Mouse (Mus musculus): ENCODE results near the gene Jup. TPM values are rescaled to one million over a fixed set of nuclear protein-coding genes. Genes with fewer than 3 reads are reported as not detected.

Jup gene
- total RNA-seq (2014; fragmentation: Nextera tagmentation) (not detected in 2 replicates), total RNA-seq (2017) (0.33 and 0.58 TPM in 2 replicates), polyA plus RNA-seq (2012) (not detected in 2 replicates)

GRCm38 (mm10) chr11:100397600-100398389, at the start of gene Jup:
Gene Jup, minus strand, starts transcription at chr11:100397763.
- ATAC-seq (ENCODE audit: extremely low read depth, insufficient number of reproducible peaks, low FRiP score, poor library complexity, severe bottlenecking) (no peak), DNase-seq (ENCODE audit: low spot score) (no peak)
- Histone ChIP-seq H3K36me3 (replicated peaks) (no peaks in the 10 kb centered on the region), H3K9me3 (replicated peaks) (no peaks in the 10 kb centered on the region), H3K4me1 (ENCODE audit: insufficient read depth, low read depth, low read length) (peaks cover 10% of the 10 kb centered on the region), H3K4me3 (ENCODE audit: low read depth, low read length) (no peak within 1 kb of the TSS; the same call in 1 of the 2 replicates), H3K27me3 (ENCODE audit: insufficient read depth, low read length) (peaks cover 56% of the 10 kb centered on the region)
- no peak for TF ChIP-seq CTCF (IDR thresholded peaks at IDR 0.05; ENCODE audit: low read depth, low read length)
- TF ChIP-seq POLR2AphosphoS5 (IDR thresholded peaks at IDR 0.05; ENCODE audit: insufficient replicate concordance, low read depth, low read length), result no peak
- no peak for TF ChIP-seq GATA2 (IDR thresholded peaks at IDR 0.05; ENCODE audit: borderline replicate concordance, low read depth, low read length)
- TF ChIP-seq GATA1 (IDR thresholded peaks at IDR 0.05; ENCODE audit: borderline replicate concordance, low read length), result no peak
- no peak for TF ChIP-seq TAL1 (conservative IDR thresholded peaks at IDR 0.05; ENCODE audit: low read depth, low read length)

GRCm38 (mm10) chr11:100442625-100443024, 45.1 kb upstream of the Jup start:
- ATAC-seq (ENCODE audit: extremely low read depth, insufficient number of reproducible peaks, low FRiP score, poor library complexity, severe bottlenecking), result no peak
- DNase-seq (ENCODE audit: low spot score), result no peak
- peaks cover 18% of the 10 kb centered on the region for H3K4me1 ChIP-seq (ENCODE audit: insufficient read depth, low read depth, low read length)
- H3K36me3 ChIP-seq (replicated peaks), result peaks cover 16% of the 10 kb centered on the region
- no peaks in the 10 kb centered on the region for H3K9me3 ChIP-seq (replicated peaks)
- H3K4me3 ChIP-seq (ENCODE audit: low read depth, low read length), result no peak overlapping the region
- 0 out of 2 replicates have a peak, but pooled peaks cover 3% of the 10 kb centered on the region for H3K27me3 ChIP-seq (ENCODE audit: insufficient read depth, low read length)
- TF ChIP-seq POLR2AphosphoS5 (IDR thresholded peaks at IDR 0.05; ENCODE audit: insufficient replicate concordance, low read depth, low read length) (no peak), TAL1 (conservative IDR thresholded peaks at IDR 0.05; ENCODE audit: low read depth, low read length) (no peak), GATA1 (IDR thresholded peaks at IDR 0.05; ENCODE audit: borderline replicate concordance, low read length) (no peak), GATA2 (IDR thresholded peaks at IDR 0.05; ENCODE audit: borderline replicate concordance, low read depth, low read length) (no peak), CTCF (IDR thresholded peaks at IDR 0.05; ENCODE audit: low read depth, low read length) (no peak)

- DNase-seq (ENCODE audit: low spot score) (no peak), ATAC-seq (ENCODE audit: extremely low read depth, insufficient number of reproducible peaks, low FRiP score, poor library complexity, severe bottlenecking) (no peak)
- Histone ChIP-seq H3K36me3 (replicated peaks) (peaks cover 24% of the 10 kb centered on the region), H3K4me1 (ENCODE audit: insufficient read depth, low read depth, low read length) (peaks cover 18% of the 10 kb centered on the region), H3K27me3 (ENCODE audit: insufficient read depth, low read length) (0 out of 2 replicates have a peak, but pooled peaks cover 3% of the 10 kb centered on the region), H3K9me3 (replicated peaks) (no peaks in the 10 kb centered on the region), H3K4me3 (ENCODE audit: low read depth, low read length) (peak within 1 kb of the TSS; percentile 78)
- no peak for TF ChIP-seq POLR2AphosphoS5 (IDR thresholded peaks at IDR 0.05; ENCODE audit: insufficient replicate concordance, low read depth, low read length)
- TF ChIP-seq TAL1 (conservative IDR thresholded peaks at IDR 0.05; ENCODE audit: low read depth, low read length), result no peak
- no peak for TF ChIP-seq GATA2 (IDR thresholded peaks at IDR 0.05; ENCODE audit: borderline replicate concordance, low read depth, low read length)
- TF ChIP-seq GATA1 (IDR thresholded peaks at IDR 0.05; ENCODE audit: borderline replicate concordance, low read length), result no peak
- no peak for TF ChIP-seq CTCF (IDR thresholded peaks at IDR 0.05; ENCODE audit: low read depth, low read length)
These were observed 44.2 kb upstream of the Jup start, which contains the start of the genes Nt5c3b and Klhl10 for GRCm38 (mm10) chr11:100441797-100442196. Gene Nt5c3b, minus strand, starts transcription at chr11:100441808. Gene Klhl10, plus strand, starts transcription at chr11:100441917.

- DNase-seq (ENCODE audit: low spot score) (peak; percentile 76), ATAC-seq (ENCODE audit: extremely low read depth, insufficient number of reproducible peaks, low FRiP score, poor library complexity, severe bottlenecking) (0 out of 2 replicates have a peak, but pooled peaks have one; percentile 45)
- peak overlapping the region; percentile 78 for H3K4me3 ChIP-seq (ENCODE audit: low read depth, low read length)
- H3K27me3 ChIP-seq (ENCODE audit: insufficient read depth, low read length), result 0 out of 2 replicates have a peak, but pooled peaks cover 3% of the 10 kb centered on the region
- peaks cover 33% of the 10 kb centered on the region for H3K36me3 ChIP-seq (replicated peaks)
- no peaks in the 10 kb centered on the region for H3K9me3 ChIP-seq (replicated peaks)
- H3K4me1 ChIP-seq (ENCODE audit: insufficient read depth, low read depth, low read length), result peaks cover 20% of the 10 kb centered on the region
- TF ChIP-seq TAL1 (conservative IDR thresholded peaks at IDR 0.05; ENCODE audit: low read depth, low read length) (no peak), CTCF (IDR thresholded peaks at IDR 0.05; ENCODE audit: low read depth, low read length) (no peak), GATA1 (IDR thresholded peaks at IDR 0.05; ENCODE audit: borderline replicate concordance, low read length) (no peak), POLR2AphosphoS5 (IDR thresholded peaks at IDR 0.05; ENCODE audit: insufficient replicate concordance, low read depth, low read length) (no peak), GATA2 (IDR thresholded peaks at IDR 0.05; ENCODE audit: borderline replicate concordance, low read depth, low read length) (no peak)
These were observed 43.3 kb upstream of the Jup start for GRCm38 (mm10) chr11:100440691-100441522.

GRCm38 (mm10) chr11:100437901-100438300, 40.3 kb upstream of the Jup start:
- Histone ChIP-seq H3K27me3 (ENCODE audit: insufficient read depth, low read length) (peaks cover 7% of the 10 kb centered on the region; the same call in 1 of the 2 replicates), H3K9me3 (replicated peaks) (no peaks in the 10 kb centered on the region), H3K36me3 (replicated peaks) (peaks cover 55% of the 10 kb centered on the region), H3K4me3 (ENCODE audit: low read depth, low read length) (no peak overlapping the region), H3K4me1 (ENCODE audit: insufficient read depth, low read depth, low read length) (peaks cover 25% of the 10 kb centered on the region)
- DNase-seq (ENCODE audit: low spot score), result no peak
- TF ChIP-seq POLR2AphosphoS5 (IDR thresholded peaks at IDR 0.05; ENCODE audit: insufficient replicate concordance, low read depth, low read length), result no peak
- no peak for TF ChIP-seq GATA1 (IDR thresholded peaks at IDR 0.05; ENCODE audit: borderline replicate concordance, low read length)
- no peak for TF ChIP-seq CTCF (IDR thresholded peaks at IDR 0.05; ENCODE audit: low read depth, low read length)
- no peak for TF ChIP-seq TAL1 (conservative IDR thresholded peaks at IDR 0.05; ENCODE audit: low read depth, low read length)
- TF ChIP-seq GATA2 (IDR thresholded peaks at IDR 0.05; ENCODE audit: borderline replicate concordance, low read depth, low read length), result no peak
- no peak for ATAC-seq (ENCODE audit: extremely low read depth, insufficient number of reproducible peaks, low FRiP score, poor library complexity, severe bottlenecking)

All from G1E (cell line).